Mouse (Mus musculus): ENCODE measurements at regions not wholly inside any gene's neighbourhood (a gene's known extent, or its start where the extent isn't known, plus 50 kb on each side); places are given as distances from the start of the nearest gene placed in this dataset.

- no peak overlapping the region for H3K27ac ChIP-seq (ENCODE audit: insufficient read depth, low read length)
- peaks cover 13% of the 10 kb centered on the region; the same call in 1 of the 2 replicates for H3K4me1 ChIP-seq (ENCODE audit: control insufficient read depth, insufficient read depth, low read length)
- no peaks in the 10 kb centered on the region for H3K27me3 ChIP-seq (ENCODE audit: control insufficient read depth, insufficient read depth, low read length)
- DNase-seq, result no peak
- TF ChIP-seq POLR2A (IDR thresholded peaks at IDR 0.05; ENCODE audit: borderline replicate concordance, insufficient read depth, low read length) (no peak), CTCF (IDR thresholded peaks at IDR 0.05; ENCODE audit: borderline replicate concordance, insufficient read depth, low read depth, low read length) (no peak)
- 89% methylated on average over 5 of the region's 5 CpGs for WGBS
- no peak overlapping the region for H3K4me3 ChIP-seq (replicated peaks; ENCODE audit: insufficient read depth, low read depth, low read length)
Measured at GRCm38 (mm10) chr10:98543998-98544349, 370.2 kb upstream of the Atp2b1 start.

- H3K27ac ChIP-seq (ENCODE audit: insufficient read depth, low read length), result no peak overlapping the region
- no peaks in the 10 kb centered on the region for H3K27me3 ChIP-seq (ENCODE audit: control insufficient read depth, insufficient read depth, low read length)
- 52% methylated on average over 3 of the region's 3 CpGs for WGBS
- DNase-seq, result no peak
- H3K4me1 ChIP-seq (ENCODE audit: control insufficient read depth, insufficient read depth, low read length), result no peaks in the 10 kb centered on the region
- no peak overlapping the region for H3K4me3 ChIP-seq (replicated peaks; ENCODE audit: insufficient read depth, low read depth, low read length)
- TF ChIP-seq POLR2A (IDR thresholded peaks at IDR 0.05; ENCODE audit: borderline replicate concordance, insufficient read depth, low read length) (no peak), CTCF (IDR thresholded peaks at IDR 0.05; ENCODE audit: borderline replicate concordance, insufficient read depth, low read depth, low read length) (no peak)
Measured at GRCm38 (mm10) chr10:98554575-98554974, 359.6 kb upstream of the Atp2b1 start.

- WGBS, result 89% methylated on average over 9 of the region's 9 CpGs
- Histone ChIP-seq H3K27ac (ENCODE audit: insufficient read depth, low read length) (no peak overlapping the region), H3K27me3 (ENCODE audit: control insufficient read depth, insufficient read depth, low read length) (no peaks in the 10 kb centered on the region), H3K4me3 (replicated peaks; ENCODE audit: insufficient read depth, low read depth, low read length) (no peak overlapping the region), H3K4me1 (ENCODE audit: control insufficient read depth, insufficient read depth, low read length) (no peaks in the 10 kb centered on the region)
- no peak for DNase-seq
- no peak for TF ChIP-seq POLR2A (IDR thresholded peaks at IDR 0.05; ENCODE audit: borderline replicate concordance, insufficient read depth, low read length)
Measured at GRCm38 (mm10) chr10:98557470-98558060, 356.6 kb upstream of the Atp2b1 start.

- H3K27ac ChIP-seq (ENCODE audit: insufficient read depth, low read length), result no peak overlapping the region
- no peaks in the 10 kb centered on the region for H3K27me3 ChIP-seq (ENCODE audit: control insufficient read depth, insufficient read depth, low read length)
- H3K4me3 ChIP-seq (replicated peaks; ENCODE audit: insufficient read depth, low read depth, low read length), result no peak overlapping the region
- TF ChIP-seq CTCF (IDR thresholded peaks at IDR 0.05; ENCODE audit: borderline replicate concordance, insufficient read depth, low read depth, low read length) (no peak), POLR2A (IDR thresholded peaks at IDR 0.05; ENCODE audit: borderline replicate concordance, insufficient read depth, low read length) (no peak)
- DNase-seq, result no peak
- no peaks in the 10 kb centered on the region for H3K4me1 ChIP-seq (ENCODE audit: control insufficient read depth, insufficient read depth, low read length)
- WGBS, result 85% methylated on average over 2 of the region's 2 CpGs
Measured at GRCm38 (mm10) chr10:98558560-98558959, 355.6 kb upstream of the Atp2b1 start.

- Histone ChIP-seq H3K4me3 (replicated peaks; ENCODE audit: insufficient read depth, low read depth, low read length) (no peak overlapping the region), H3K27me3 (ENCODE audit: control insufficient read depth, insufficient read depth, low read length) (no peaks in the 10 kb centered on the region), H3K4me1 (ENCODE audit: control insufficient read depth, insufficient read depth, low read length) (no peaks in the 10 kb centered on the region), H3K27ac (ENCODE audit: insufficient read depth, low read length) (no peak overlapping the region)
- WGBS, result 64% methylated on average over 2 of the region's 2 CpGs
- TF ChIP-seq POLR2A (IDR thresholded peaks at IDR 0.05; ENCODE audit: borderline replicate concordance, insufficient read depth, low read length) (no peak), CTCF (IDR thresholded peaks at IDR 0.05; ENCODE audit: borderline replicate concordance, insufficient read depth, low read depth, low read length) (no peak)
- no peak for DNase-seq
Measured at GRCm38 (mm10) chr10:98562297-98562912, 351.8 kb upstream of the Atp2b1 start.

- no peak overlapping the region for H3K27ac ChIP-seq (ENCODE audit: insufficient read depth, low read length)
- H3K4me3 ChIP-seq (replicated peaks; ENCODE audit: insufficient read depth, low read depth, low read length), result no peak overlapping the region
- DNase-seq, result peak in 1 of 2 experiments; percentile 15
- WGBS, result 50% methylated on average over 16 of the region's 16 CpGs
- no peaks in the 10 kb centered on the region for H3K4me1 ChIP-seq (ENCODE audit: control insufficient read depth, insufficient read depth, low read length)
- H3K27me3 ChIP-seq (ENCODE audit: control insufficient read depth, insufficient read depth, low read length), result no peaks in the 10 kb centered on the region
- TF ChIP-seq POLR2A (IDR thresholded peaks at IDR 0.05; ENCODE audit: borderline replicate concordance, insufficient read depth, low read length) (no peak), CTCF (IDR thresholded peaks at IDR 0.05; ENCODE audit: borderline replicate concordance, insufficient read depth, low read depth, low read length) (no peak)
Measured at GRCm38 (mm10) chr10:98572782-98573536, 341.2 kb upstream of the Atp2b1 start.

GRCm38 (mm10) chr10:98577040-98577439, 337.2 kb upstream of the Atp2b1 start:
- DNase-seq, result no peak
- no peak overlapping the region for H3K4me3 ChIP-seq (replicated peaks; ENCODE audit: insufficient read depth, low read depth, low read length)
- H3K27me3 ChIP-seq (ENCODE audit: control insufficient read depth, insufficient read depth, low read length), result no peaks in the 10 kb centered on the region
- no peaks in the 10 kb centered on the region for H3K4me1 ChIP-seq (ENCODE audit: control insufficient read depth, insufficient read depth, low read length)
- no peak overlapping the region for H3K27ac ChIP-seq (ENCODE audit: insufficient read depth, low read length)
- no peak for TF ChIP-seq CTCF (IDR thresholded peaks at IDR 0.05; ENCODE audit: borderline replicate concordance, insufficient read depth, low read depth, low read length)
- TF ChIP-seq POLR2A (IDR thresholded peaks at IDR 0.05; ENCODE audit: borderline replicate concordance, insufficient read depth, low read length), result no peak
- 71% methylated on average over 6 of the region's 6 CpGs for WGBS

GRCm38 (mm10) chr10:98584776-98585175, 329.4 kb upstream of the Atp2b1 start:
- TF ChIP-seq POLR2A (IDR thresholded peaks at IDR 0.05; ENCODE audit: borderline replicate concordance, insufficient read depth, low read length), result no peak
- no peak for TF ChIP-seq CTCF (IDR thresholded peaks at IDR 0.05; ENCODE audit: borderline replicate concordance, insufficient read depth, low read depth, low read length)
- no peaks in the 10 kb centered on the region for H3K27me3 ChIP-seq (ENCODE audit: control insufficient read depth, insufficient read depth, low read length)
- H3K4me1 ChIP-seq (ENCODE audit: control insufficient read depth, insufficient read depth, low read length), result no peaks in the 10 kb centered on the region
- WGBS, result 93% methylated on average over 1 of the region's 1 CpGs
- no peak overlapping the region for H3K27ac ChIP-seq (ENCODE audit: insufficient read depth, low read length)
- no peak for DNase-seq
- no peak overlapping the region for H3K4me3 ChIP-seq (replicated peaks; ENCODE audit: insufficient read depth, low read depth, low read length)

All from cerebellum, adult 2 months (tissue).